Mouse (Mus musculus): ENCODE data around the gene Large1. TPM values are rescaled to one million over a fixed set of nuclear protein-coding genes. Genes with fewer than 3 reads are reported as not detected.
A peak's percentile ranks its signal among the peaks of the same experiment; 100 is the strongest.
"Not testable (repeated sequence)": the region's sequence is repeated elsewhere in the genome, so short reads cannot be mapped to it uniquely, and the experiment has no call there.

The Large1 gene
- 5.8 and 6.6 TPM in 2 replicates for polyA plus RNA-seq (2016; fragmentation: Nextera tagmentation; extraction: Ambion mirVana)

DNA sequence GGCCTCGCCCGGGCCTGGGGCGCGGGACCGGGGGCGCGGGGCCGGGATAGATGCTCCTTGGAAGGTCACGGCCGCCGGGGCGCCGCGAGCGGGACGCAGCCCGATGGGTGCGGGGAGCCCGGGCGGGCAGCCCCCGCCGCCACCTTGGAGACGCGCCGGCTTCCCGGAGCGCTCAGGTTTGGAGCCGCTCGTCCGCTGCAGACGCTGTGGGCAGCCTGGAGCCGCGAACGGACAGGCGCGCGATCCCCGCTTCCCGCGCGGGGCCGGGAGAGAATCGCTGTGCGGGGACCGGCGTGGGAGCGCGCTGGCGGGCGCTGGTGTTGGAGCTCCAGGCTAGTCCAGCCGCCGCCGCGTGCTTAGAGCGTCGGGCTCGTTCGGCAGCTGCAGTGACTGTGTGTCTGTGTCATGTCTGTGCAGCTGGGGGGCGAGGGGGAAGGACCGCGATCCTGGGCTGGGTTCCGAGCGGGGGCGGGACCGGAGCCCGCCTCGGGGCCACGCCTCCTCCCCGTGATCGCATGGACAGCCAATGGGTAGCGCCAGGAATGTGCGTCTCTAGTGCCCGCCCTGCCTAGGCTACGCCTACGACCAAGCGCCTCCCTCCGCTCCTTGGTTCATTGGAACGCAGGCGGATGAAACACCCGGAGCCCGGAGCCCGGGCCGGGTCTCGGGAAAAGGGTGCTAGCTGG lies at the start of gene Large1:
Gene Large1 (minus strand): TSS at position 433 of the 686 bp plus-strand sequence.
- peaks cover 4% of the 10 kb centered on the region; the same call in 1 of the 2 replicates for H3K27me3 ChIP-seq (ENCODE audit: low read depth, poor library complexity, severe bottlenecking)
- DNase-seq (ENCODE audit: low spot score), result peak; percentile 98
- H3K9me3 ChIP-seq (replicated peaks), result no peaks in the 10 kb centered on the region
- H3K4me1 ChIP-seq, result peaks cover 40% of the 10 kb centered on the region
- no peaks in the 10 kb centered on the region for H3K36me3 ChIP-seq
- H3K4me3 ChIP-seq, result peak within 1 kb of the TSS; percentile 86
- WGBS, result under 1% methylated on average over 72 of the region's 84 CpGs
- peak within 1 kb of the TSS; percentile 96 for H3K27ac ChIP-seq (replicated peaks)

DNA sequence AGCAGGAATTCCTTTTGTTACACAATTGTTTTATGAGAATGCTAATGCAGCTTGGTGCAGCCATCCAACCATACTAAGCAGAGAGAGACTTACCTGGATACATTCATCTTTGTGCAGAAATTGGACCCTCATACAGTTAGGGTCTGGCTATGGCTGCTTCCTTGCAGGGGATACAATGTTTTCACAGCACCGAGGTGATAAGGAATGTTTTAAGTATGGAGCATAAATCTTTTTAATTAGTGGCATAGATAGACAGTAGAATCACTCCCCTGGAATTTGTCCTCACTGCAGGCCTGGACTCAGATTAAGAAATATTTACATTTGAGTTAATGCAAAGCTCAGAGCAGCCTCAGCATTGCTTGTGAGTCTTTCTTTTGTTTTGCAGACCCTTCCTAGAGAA lies 47.0 kb upstream of the Large1 start:
- Histone ChIP-seq H3K36me3 (no peaks in the 10 kb centered on the region), H3K27me3 (ENCODE audit: low read depth, poor library complexity, severe bottlenecking) (no peaks in the 10 kb centered on the region), H3K27ac (replicated peaks) (no peak overlapping the region), H3K9me3 (replicated peaks) (no peaks in the 10 kb centered on the region), H3K4me1 (no peaks in the 10 kb centered on the region), H3K4me3 (no peak overlapping the region)
- DNase-seq (ENCODE audit: low spot score), result no peak
- 63% methylated on average over 1 of the region's 1 CpGs for WGBS

DNA sequence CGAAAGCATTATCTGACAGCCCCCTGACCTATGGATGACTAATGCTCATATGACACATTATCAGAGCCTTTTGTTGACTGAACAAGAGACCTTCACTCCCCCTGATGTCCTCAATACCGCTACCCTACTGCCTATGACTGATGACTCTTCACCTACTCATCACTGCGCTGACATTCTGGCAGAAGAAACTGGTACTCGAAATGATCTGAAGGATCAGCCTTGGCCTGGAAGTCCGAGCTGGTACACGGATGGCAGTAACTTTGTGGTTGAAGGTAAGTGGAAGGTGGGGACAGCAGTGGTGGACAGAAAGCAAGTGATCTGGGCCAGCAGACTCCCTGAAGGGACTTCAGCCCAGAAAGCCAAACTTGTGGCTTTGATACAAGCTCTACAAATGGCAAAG lies 19.7 kb upstream of the Large1 start:
- not testable (repeated sequence) for H3K27ac ChIP-seq (replicated peaks); H3K4me3 ChIP-seq; H3K9me3 ChIP-seq (replicated peaks); DNase-seq (ENCODE audit: low spot score); H3K36me3 ChIP-seq; H3K4me1 ChIP-seq; H3K27me3 ChIP-seq (ENCODE audit: low read depth, poor library complexity, severe bottlenecking)
- WGBS, result 92% methylated on average over 6 of the region's 6 CpGs

DNA sequence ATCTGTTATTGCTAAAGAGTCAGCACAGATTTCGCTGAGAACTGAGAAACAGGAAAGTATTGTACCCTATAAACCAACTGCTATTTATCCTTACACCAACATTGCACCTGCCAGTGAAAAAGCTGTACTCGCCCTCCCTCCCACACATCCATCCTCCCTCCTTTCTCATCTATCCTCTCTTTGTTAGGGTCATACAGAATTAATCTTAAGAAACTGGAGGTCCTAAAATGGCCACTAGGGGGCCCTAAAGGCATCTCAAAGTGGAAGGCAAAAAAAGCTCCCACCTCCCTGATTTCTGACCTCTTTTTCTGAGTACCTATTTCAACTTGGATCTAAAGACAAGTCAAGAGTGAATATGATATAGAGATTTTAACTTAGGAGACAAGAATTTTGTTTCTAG lies 2.6 kb upstream of the Large1 start:
- 24% methylated on average over 2 of the region's 2 CpGs for WGBS
- no peaks in the 10 kb centered on the region for H3K36me3 ChIP-seq

DNA sequence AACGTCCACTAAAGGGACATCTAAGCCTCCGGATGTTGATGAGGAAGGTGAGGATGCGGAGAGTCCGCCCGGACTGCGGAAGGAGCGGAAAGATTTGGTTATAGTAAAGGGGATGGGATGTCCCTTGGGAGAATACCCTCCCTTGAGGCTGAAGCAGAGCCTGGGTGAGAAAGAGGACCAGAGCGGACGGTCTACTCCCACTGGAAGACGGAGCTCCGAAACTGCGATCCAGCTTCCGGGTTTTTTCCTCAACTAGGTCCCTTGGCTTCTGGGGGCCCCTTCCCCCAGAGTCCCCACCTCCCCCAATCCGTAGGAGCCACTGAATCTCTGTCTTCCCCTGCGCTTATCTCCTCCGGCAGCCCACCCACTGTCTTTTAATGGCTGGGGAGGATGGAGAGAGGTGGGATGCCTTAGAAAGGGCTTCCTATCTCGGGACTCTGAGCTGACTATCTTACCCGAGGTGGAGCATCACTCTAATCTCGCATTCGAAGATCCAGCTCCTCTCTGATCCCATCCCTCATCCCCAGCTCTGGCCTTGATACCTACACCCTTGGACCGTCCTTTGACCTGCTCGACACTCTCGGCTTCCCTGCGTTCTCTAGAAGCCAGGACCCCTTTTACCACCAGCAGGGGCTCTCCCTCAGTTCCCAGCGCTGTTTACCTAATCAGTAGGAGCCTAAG lies 1.0 kb upstream of the Large1 start:
- Histone ChIP-seq H3K4me1 (peaks cover 40% of the 10 kb centered on the region), H3K4me3 (peak overlapping the region; percentile 86), H3K36me3 (no peaks in the 10 kb centered on the region), H3K27ac (replicated peaks) (peak overlapping the region; percentile 96), H3K27me3 (ENCODE audit: low read depth, poor library complexity, severe bottlenecking) (peaks cover 4% of the 10 kb centered on the region; the same call in 1 of the 2 replicates), H3K9me3 (replicated peaks) (no peaks in the 10 kb centered on the region)
- peak; percentile 79 for DNase-seq (ENCODE audit: low spot score)
- under 1% methylated on average over 25 of the region's 25 CpGs for WGBS

More for the DNA sequence above, 2.6 kb upstream of the Large1 start:
- H3K4me1 ChIP-seq, result peaks cover 29% of the 10 kb centered on the region
- H3K9me3 ChIP-seq (replicated peaks), result no peaks in the 10 kb centered on the region
- H3K4me3 ChIP-seq, result no peak overlapping the region
- peaks cover 4% of the 10 kb centered on the region; the same call in 1 of the 2 replicates for H3K27me3 ChIP-seq (ENCODE audit: low read depth, poor library complexity, severe bottlenecking)
- peak; percentile 48 for DNase-seq (ENCODE audit: low spot score)
- no peak overlapping the region for H3K27ac ChIP-seq (replicated peaks)

DNA sequence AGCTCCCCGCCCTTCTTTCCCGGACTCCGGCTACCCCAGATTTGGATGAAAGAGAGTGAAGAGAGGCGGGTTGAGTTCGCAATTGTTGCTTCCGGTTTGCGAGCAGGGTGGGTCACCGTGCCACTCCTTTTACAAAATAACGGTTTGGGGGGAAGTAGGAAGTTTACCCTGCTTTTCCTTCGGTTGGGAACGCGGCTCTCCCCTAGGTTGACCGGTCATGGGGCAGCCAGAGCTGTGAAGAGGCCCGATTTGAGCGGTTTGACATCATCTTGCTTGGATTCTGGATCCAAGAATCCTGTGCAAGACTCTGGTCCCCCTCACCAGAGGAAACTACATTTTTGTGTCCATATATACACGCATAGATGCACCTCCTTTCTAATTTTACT lies 447 bp upstream of the Large1 start:
- Histone ChIP-seq H3K9me3 (replicated peaks) (no peaks in the 10 kb centered on the region), H3K4me1 (peaks cover 40% of the 10 kb centered on the region), H3K27me3 (ENCODE audit: low read depth, poor library complexity, severe bottlenecking) (peaks cover 4% of the 10 kb centered on the region; the same call in 1 of the 2 replicates), H3K36me3 (no peaks in the 10 kb centered on the region), H3K4me3 (peak overlapping the region; percentile 86), H3K27ac (replicated peaks) (peak overlapping the region; percentile 96)
- WGBS, result under 1% methylated on average over 16 of the region's 16 CpGs
- DNase-seq (ENCODE audit: low spot score), result no peak

DNA sequence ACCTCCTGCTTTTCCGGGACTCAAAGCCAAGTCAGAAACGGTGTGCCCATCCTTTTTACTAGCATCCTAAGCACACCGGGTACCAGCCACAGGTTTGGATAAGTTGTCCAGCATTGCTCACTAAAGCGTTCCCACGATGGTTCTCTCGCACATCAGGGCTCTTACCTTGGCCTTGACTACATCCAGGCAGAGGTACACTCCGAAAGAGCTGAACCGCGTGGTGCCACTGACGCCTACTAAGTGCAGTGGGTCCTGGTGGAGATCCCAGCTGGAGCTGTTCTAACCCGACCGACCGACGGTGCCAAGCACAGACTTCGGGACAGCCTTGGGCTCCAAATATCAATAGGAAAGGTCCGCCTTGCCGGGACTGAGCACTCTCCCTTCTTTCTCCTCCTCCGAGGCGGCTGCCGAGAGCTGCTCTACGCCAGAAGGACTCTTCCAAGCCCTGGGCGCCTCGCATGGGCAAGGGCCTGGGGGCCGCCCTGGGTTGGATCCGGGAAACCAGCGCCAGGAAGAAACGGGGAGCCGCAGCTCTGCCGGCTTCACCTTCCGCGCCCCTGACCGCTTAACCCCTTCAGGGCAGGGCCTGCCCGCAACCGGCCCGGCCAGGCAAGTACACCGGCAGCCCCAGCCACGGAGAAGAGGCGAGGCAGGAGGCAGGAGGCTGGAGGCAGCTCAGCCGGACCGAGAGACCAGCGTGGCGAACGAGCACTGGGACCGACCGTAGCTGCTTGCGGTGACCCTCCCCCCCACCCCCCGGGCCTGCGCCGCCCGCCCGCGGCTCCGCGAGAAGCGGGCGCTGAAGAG lies 836 bp downstream of the Large1 start:
- WGBS, result under 1% methylated on average over 56 of the region's 56 CpGs
- H3K4me1 ChIP-seq, result peaks cover 40% of the 10 kb centered on the region
- peak overlapping the region; percentile 96 for H3K27ac ChIP-seq (replicated peaks)
- no peaks in the 10 kb centered on the region for H3K9me3 ChIP-seq (replicated peaks)
- peaks cover 4% of the 10 kb centered on the region; the same call in 1 of the 2 replicates for H3K27me3 ChIP-seq (ENCODE audit: low read depth, poor library complexity, severe bottlenecking)
- DNase-seq (ENCODE audit: low spot score), result peak; percentile 78
- H3K36me3 ChIP-seq, result no peaks in the 10 kb centered on the region
- H3K4me3 ChIP-seq, result peak overlapping the region; percentile 86

DNA sequence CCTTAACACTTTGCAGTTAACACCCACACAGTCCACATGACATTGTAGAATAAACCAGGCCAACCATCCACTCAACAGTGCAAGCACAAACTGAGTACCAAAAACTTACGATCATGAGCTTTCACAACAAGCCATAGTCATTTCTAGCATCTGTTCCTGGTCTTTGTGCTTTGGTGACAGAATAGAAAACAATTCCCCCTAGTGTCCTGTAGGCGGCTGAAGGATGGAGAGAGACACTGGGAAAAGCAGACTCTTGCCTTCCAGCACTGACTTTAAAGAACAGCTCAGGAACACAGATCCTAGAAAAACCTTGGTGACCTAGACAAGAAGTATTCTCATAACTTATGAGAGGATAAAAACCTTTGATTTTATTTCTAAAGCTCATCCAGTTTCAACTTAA lies 3.0 kb downstream of the Large1 start:
- Histone ChIP-seq H3K27ac (replicated peaks) (no peak overlapping the region), H3K9me3 (replicated peaks) (no peaks in the 10 kb centered on the region), H3K27me3 (ENCODE audit: low read depth, poor library complexity, severe bottlenecking) (peaks cover under 1% of the 10 kb centered on the region; the same call in 1 of the 2 replicates), H3K4me3 (peak overlapping the region; percentile 29; the same call in 1 of the 2 replicates), H3K36me3 (no peaks in the 10 kb centered on the region), H3K4me1 (peaks cover 37% of the 10 kb centered on the region)
- 35% methylated on average over 2 of the region's 2 CpGs for WGBS
- DNase-seq (ENCODE audit: low spot score), result no peak

DNA sequence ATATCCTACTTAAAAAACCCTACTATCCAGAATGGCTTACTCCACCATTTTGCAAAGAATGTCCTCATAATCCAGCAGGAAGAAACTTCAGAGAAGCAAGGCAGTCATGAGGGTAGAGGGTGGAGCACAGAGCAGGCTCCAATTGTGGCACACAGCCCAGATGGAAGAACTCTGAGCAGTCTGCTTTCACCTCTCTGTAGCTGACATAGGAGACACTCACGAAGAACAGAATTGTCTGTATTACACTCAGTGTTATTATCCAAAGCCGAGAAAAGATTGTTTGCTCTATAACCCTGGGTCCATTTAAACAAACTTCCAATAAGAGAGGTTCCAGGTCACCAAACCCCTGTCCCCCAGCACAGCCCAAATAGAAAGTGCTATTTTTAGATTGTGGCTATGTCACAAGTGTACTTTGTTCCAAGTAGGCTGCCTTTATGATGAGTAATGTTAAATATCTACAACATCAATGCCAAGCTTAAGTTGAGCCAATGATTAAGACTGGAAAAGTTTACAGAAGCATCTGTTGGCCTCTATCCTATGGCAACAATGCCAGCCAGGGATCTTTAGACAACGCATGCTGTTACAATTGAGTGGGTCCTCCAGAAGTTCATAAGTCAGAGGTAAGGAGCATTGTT lies 10.5 kb downstream of the Large1 start:
- H3K27me3 ChIP-seq (ENCODE audit: low read depth, poor library complexity, severe bottlenecking), result no peaks in the 10 kb centered on the region
- no peak overlapping the region for H3K27ac ChIP-seq (replicated peaks)
- no peaks in the 10 kb centered on the region for H3K4me1 ChIP-seq
- WGBS, result 93% methylated on average over 3 of the region's 3 CpGs
- H3K36me3 ChIP-seq, result 0 out of 2 replicates have a peak, but pooled peaks cover 6% of the 10 kb centered on the region
- no peak overlapping the region for H3K4me3 ChIP-seq
- DNase-seq (ENCODE audit: low spot score), result no peak
- H3K9me3 ChIP-seq (replicated peaks), result no peaks in the 10 kb centered on the region

DNA sequence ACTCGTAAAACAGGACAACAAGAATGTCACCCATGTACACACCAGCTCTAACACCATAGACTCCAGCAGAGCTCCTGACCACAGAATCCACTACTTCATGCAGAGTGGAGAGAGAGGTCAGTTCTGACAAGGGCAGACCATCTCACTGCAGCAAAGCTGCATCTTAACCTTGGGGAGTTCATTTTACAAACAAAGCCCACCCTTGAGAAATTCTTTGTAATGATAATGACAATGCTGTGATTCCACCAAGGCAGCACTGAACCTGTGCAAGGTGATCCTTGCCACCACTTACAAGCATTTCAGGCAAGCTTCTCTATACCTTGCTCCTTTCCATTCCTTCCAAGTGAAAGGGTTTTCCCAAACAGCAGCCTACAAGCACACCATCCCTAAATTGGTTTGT lies 16.5 kb downstream of the Large1 start:
- Histone ChIP-seq H3K4me3 (no peak overlapping the region), H3K9me3 (replicated peaks) (no peaks in the 10 kb centered on the region), H3K4me1 (no peaks in the 10 kb centered on the region), H3K36me3 (peaks cover 12% of the 10 kb centered on the region), H3K27ac (replicated peaks) (no peak overlapping the region), H3K27me3 (ENCODE audit: low read depth, poor library complexity, severe bottlenecking) (no peaks in the 10 kb centered on the region)
- no peak for DNase-seq (ENCODE audit: low spot score)
- 76% methylated on average over 1 of the region's 1 CpGs for WGBS

DNA sequence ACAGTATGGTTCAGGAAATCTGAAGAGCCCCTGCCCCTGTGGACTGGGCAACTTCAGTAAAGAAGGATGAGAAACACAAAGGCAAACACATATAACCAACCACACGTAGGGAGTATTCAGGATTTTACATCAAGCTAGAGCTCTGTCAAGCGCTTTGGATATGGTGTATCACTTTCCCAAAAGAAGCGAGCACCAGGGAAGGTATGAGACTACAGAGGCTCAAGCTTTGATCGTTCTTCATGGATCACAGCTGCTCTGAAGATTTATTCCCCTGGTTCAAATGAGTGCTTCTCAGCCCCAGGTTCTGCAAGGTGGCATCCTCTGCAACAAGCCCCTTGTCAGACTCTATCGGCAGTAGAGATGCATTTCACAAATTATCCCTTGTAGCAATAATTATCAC lies 24.2 kb downstream of the Large1 start:
- no peak overlapping the region for H3K27ac ChIP-seq (replicated peaks)
- H3K4me3 ChIP-seq, result no peak overlapping the region
- H3K9me3 ChIP-seq (replicated peaks), result no peaks in the 10 kb centered on the region
- DNase-seq (ENCODE audit: low spot score), result no peak
- no peaks in the 10 kb centered on the region for H3K27me3 ChIP-seq (ENCODE audit: low read depth, poor library complexity, severe bottlenecking)
- no peaks in the 10 kb centered on the region for H3K4me1 ChIP-seq
- H3K36me3 ChIP-seq, result peaks cover 13% of the 10 kb centered on the region
- WGBS, result 90% methylated on average over 5 of the region's 5 CpGs

DNA sequence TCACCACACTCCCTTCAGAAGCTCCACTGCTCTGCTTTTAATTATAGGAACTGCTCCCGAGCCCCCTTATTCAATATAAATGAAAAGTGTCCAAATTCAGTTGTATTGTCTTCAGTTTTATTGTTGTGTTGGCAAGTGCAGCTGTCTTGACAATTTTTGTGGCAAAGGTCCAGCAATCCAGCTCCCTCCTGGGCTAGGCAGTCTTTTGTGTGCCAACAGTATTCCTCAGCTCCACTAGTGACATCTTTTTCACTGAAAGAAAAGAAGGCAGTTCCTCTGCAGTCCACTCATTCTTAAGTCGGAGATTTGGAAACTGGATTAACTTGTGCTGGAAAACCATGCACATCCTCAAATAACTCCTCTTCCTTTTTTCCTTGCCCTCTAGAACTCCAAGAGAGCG lies 25.3 kb downstream of the Large1 start:
- Histone ChIP-seq H3K4me1 (no peaks in the 10 kb centered on the region), H3K36me3 (peaks cover 12% of the 10 kb centered on the region), H3K27me3 (ENCODE audit: low read depth, poor library complexity, severe bottlenecking) (no peaks in the 10 kb centered on the region), H3K27ac (replicated peaks) (no peak overlapping the region), H3K9me3 (replicated peaks) (no peaks in the 10 kb centered on the region), H3K4me3 (no peak overlapping the region)
- no peak for DNase-seq (ENCODE audit: low spot score)
- WGBS, result 74% methylated on average over 3 of the region's 3 CpGs
